Mouse (Mus musculus) Patski (cell line): ENCODE measurements around the gene Cabcoco1. TPM values are rescaled to one million over a fixed set of nuclear protein-coding genes. Genes with fewer than 3 reads are reported as not detected.
A peak's percentile ranks its signal among the peaks of the same experiment; 100 is the strongest.

Experiments
- ATAC-seq: fragments of 100-300 bp; one replicate; pipeline ENCODE4 v1.8.0; 2021
- CTCF ChIA-PET: fragments of 350-600 bp; sonication (Branson Sonifier 250); formaldehyde crosslinking; loops from one replicate; lab custom pipeline; 2022; ENCODE audit warnings: inconsistent platforms; lab: Charles Lee
- POLR2A ChIA-PET: fragments of 350-600 bp; sonication (Branson Sonifier 250); formaldehyde crosslinking; loops from one replicate; lab custom pipeline; 2022; ENCODE audit warnings: antibody characterized with exemption, inconsistent platforms; lab: Charles Lee
- DNase-seq: peaks from one replicate; pipeline ENCODE4 v3.0.0-alpha.2; 2011; ENCODE audit warnings: low read depth, low spot score
- H3K27me3 ChIP-seq: fragments of 371-371 bp; one replicate; pipeline ENCODE4 v1.5.1; 2021
- CTCF ChIP-seq: fragments of 100-300 bp; IDR thresholded peaks from one replicate; pipeline ENCODE4 v1.5.1; 2021
- in situ Hi-C: fragments of 300-500 bp; cut with MboI; formaldehyde crosslinking; loops from 3 replicates; pipeline ENCODE4 v1.11.1; 2018; ENCODE audit warnings: low pct_unique_long_range_greater_than_20kb, mixed read lengths
- polyA plus RNA-seq: library from polyadenylated mRNA; unstranded; gene quantifications from one replicate; pipeline ENCODE4 v1.2.3, GENCODE M21; 2021

Gene Cabcoco1
- polyA plus RNA-seq: not detected

DNA sequence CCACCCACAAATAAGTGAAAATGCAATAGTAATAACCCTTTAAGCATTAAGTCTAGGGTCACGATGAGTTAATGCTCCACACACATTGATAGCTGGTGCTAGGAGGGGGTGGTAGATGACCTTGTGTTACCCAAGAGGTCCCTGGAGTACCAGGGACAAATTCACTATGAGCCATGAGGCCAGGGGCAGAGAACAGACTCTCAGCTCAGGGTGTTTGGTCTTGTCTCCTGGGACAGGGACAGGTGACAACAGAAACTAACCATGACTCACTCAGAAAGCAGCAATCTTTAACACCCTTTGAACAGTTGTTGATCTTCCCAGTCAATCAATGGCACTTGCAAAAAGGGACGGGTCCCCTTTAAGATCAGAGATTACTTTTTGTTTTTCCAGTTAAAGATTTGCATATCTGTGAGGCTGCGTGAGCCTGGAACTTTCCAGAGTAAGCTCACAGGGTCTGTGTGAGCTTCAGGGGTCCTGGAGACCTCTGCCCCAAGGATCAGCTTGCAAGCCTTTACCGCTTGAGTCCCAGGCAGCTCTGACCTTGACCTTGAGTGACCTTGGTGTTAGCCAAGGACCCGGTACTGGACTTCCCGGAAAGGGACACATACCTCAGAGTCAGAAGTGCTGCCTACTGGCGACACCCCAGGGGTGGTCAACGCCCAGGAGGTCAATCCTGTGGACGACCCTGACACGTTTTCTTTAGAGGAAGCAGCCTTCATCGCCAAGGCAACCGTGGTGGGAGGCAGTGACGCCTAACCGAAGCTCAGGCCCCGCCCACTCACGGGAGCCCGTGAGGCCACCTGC, at the start of gene Cabcoco1:
TSS of gene Cabcoco1 (minus strand) at position 758 of the 804 bp plus-strand sequence.
- CTCF ChIA-PET: interaction anchor here (1.1 to 1.2 kb wide), 2 partner anchors 9 to 15 kb away, joined by 4 read pairs; no protein-coding TSS in a partner anchor
- in situ Hi-C loops: no loop called here

DNA sequence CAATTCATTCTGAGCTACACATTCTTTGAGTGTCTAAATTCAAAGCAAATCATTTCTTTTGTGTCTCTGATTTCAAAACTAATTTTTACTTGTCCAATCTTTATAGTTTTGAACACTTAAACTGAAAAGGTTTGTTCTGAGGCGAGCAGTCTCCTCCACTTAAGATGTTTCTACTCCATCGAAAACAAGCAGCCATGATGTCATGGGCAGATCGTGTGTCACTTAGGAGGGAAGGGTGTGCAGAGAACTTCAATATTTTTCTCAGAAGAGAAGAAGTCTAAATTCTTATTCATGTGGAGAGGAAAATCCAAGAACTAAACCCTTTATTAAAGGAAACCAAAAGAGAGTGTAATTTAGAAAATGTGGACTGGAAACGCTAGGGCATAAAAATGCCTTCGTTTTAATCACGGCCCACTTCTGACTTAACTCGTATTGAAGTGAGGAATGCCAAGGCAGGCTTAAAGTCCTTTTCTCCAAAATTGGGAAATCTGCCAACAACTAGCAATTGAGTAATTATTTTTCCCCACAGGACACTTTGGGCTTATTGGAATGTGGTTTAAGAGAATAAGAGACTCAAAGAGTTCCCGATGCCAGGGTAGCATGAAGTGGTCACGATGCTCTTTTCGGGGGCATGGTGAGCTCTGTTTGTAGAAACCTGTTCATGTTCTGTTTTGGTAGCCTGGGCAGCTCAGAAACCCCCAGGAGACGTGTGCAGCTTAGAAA, 48.0 kb upstream of the Cabcoco1 start:
- in situ Hi-C loops: no loop called here
- ChIA-PET POLR2A (no interaction called here), CTCF (interaction anchor here (0.7 kb wide), 1 partner anchor 18 kb away, joined by 3 read pairs; no protein-coding TSS in a partner anchor)
- DNase-seq (no peak), ATAC-seq (no peak)
- no peak for TF ChIP-seq CTCF
- H3K27me3 ChIP-seq: no peaks in the 10 kb centered on the region

More for the DNA sequence above, at the start of gene Cabcoco1:
- TF ChIP-seq CTCF: no peak
- DNase-seq (no peak), ATAC-seq (no peak)
- H3K27me3 ChIP-seq: no peaks in the 10 kb centered on the region
- POLR2A ChIA-PET: interaction anchor here (0.6 to 2.2 kb wide), 2 partner anchors 9 to 64 kb away, joined by 4 to 7 read pairs; no protein-coding TSS in a partner anchor

DNA sequence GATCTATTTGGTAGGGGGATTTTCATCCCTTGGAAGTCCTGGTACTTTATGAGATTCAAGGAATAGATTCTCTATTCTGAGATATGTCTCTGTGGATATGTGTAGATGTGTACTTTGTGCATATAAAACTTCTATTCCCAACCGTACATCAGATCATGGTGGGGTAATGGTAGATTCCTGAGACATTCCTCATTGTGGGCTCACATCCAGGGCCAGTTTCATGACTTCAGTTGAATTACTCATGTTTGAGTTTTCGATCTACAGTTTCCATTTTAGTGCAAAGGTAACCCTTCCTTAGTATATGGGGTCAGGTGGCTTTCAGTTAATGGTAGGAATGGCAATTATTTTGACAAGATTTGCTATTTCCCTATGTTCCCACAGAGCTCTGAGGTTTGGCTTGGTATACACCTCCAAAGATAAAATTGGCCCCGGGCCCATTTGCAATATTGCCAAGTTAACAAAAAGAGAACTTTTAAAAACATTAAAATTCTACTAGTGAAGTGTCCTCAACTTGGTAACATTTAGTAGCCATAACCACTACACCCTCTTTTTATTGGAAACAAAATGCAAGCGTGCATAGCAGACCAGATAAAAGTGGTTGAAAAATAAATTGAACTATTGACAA, 45.8 kb upstream of the Cabcoco1 start:
- ChIA-PET POLR2A (no interaction called here), CTCF (no interaction called here)
- no peak for ATAC-seq

DNA sequence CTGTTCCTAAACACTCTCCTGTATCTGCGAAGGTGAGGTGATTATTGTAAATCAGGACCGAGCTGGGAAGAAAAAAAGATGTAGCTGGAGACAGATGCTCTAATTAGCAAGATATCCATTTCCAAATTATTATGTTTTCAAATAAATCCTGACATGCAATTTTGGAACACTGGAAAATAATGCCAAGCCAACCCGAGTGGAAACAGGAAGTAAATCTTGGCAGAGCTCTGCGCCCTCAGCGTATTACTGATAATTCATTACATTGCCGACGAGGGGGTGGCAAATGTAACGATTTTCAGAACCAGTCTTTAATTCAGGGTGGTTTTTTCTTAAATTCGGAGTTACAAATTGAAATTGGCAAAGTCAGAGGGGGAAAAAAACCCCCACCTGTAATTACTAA, 35.6 kb upstream of the Cabcoco1 start:
- in situ Hi-C loops: no loop called here
- ATAC-seq (no peak), DNase-seq (no peak)
- no peak for TF ChIP-seq CTCF
- no peaks in the 10 kb centered on the region for H3K27me3 ChIP-seq
- POLR2A ChIA-PET: no interaction called here
- CTCF ChIA-PET: no interaction called here

More for the DNA sequence above, 45.8 kb upstream of the Cabcoco1 start:
- DNase-seq: no peak
- in situ Hi-C loops: no loop called here
- H3K27me3 ChIP-seq: no peaks in the 10 kb centered on the region
- no peak for TF ChIP-seq CTCF

DNA sequence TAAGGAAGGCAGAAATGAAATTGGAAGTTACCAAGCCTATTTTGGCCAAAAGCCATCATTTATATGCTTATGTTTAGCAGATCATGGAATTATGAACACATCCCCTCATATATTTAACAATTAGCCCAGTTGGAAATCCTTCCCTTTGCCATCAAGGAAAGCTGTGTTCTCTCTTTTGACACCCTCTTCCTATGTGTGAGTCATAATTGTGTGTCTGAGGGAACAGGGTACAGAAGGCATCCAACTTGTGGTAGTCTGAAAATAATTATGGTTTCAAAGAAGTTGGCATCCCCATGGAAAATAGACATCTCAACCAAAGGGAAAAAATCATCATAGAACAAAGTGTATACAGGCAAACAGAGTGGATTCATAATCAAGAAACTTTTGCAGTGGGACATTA, 26.5 kb upstream of the Cabcoco1 start:
- DNase-seq (no peak), ATAC-seq (no peak)
- TF ChIP-seq CTCF: no peak
- POLR2A ChIA-PET: no interaction called here
- CTCF ChIA-PET: interaction anchor here (1.1 to 1.9 kb wide), 2 partner anchors 9 to 15 kb away, joined by 3 to 9 read pairs; no protein-coding TSS in a partner anchor
- no peaks in the 10 kb centered on the region for H3K27me3 ChIP-seq
- in situ Hi-C loops: no loop called here

DNA sequence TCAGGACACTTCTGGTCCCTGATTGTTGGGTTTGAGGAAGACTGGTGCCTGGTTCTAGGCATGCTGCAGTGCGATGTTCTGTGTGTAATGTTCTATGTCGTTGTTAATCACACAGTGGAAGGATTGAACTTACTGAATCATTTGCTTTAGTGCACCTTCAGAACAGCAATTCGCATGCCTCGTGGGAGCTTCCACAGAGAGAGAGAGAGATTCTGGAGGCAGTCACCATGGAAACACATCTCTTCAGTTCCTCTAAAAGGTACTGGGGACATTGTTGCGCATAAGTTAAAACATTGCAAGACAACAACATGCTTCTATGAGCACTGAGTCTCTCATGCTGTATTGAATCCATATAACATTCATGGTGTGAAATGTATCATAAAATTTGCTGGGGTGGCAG, 20.6 kb upstream of the Cabcoco1 start:
- no peak for ATAC-seq
- ChIA-PET POLR2A (no interaction called here), CTCF (no interaction called here)

DNA sequence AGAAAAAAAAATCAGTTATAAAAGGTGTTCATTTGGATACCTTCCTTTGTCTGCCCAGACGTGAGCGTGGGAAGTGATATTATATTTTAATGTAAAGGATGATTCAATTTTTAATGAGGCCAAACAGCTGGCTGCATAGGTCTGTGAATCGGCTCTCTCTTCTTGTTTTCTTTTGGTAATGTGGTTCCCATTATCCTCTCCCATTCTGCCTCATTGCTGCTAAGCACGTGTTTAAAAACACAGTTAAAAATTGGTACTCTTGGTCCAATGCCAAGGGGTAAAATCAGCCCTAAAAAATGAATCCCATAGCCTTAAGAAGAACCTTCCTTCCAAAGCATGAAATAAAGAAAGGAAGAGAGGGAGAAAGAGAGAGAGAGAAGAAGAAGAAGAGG, 17.1 kb upstream of the Cabcoco1 start:
- POLR2A ChIA-PET: no interaction called here
- CTCF ChIA-PET: interaction anchor here (0.7 to 2.5 kb wide), 5 partner anchors 10 to 93 kb away, joined by 3 to 9 read pairs (median 3); no protein-coding TSS in a partner anchor
- ATAC-seq (no peak), DNase-seq (peak; percentile 22)
- H3K27me3 ChIP-seq: no peaks in the 10 kb centered on the region
- in situ Hi-C loops: no loop called here
- no peak for TF ChIP-seq CTCF

More for the DNA sequence above, 20.6 kb upstream of the Cabcoco1 start:
- no peak for TF ChIP-seq CTCF
- H3K27me3 ChIP-seq: no peaks in the 10 kb centered on the region
- in situ Hi-C loops: no loop called here
- no peak for DNase-seq

DNA sequence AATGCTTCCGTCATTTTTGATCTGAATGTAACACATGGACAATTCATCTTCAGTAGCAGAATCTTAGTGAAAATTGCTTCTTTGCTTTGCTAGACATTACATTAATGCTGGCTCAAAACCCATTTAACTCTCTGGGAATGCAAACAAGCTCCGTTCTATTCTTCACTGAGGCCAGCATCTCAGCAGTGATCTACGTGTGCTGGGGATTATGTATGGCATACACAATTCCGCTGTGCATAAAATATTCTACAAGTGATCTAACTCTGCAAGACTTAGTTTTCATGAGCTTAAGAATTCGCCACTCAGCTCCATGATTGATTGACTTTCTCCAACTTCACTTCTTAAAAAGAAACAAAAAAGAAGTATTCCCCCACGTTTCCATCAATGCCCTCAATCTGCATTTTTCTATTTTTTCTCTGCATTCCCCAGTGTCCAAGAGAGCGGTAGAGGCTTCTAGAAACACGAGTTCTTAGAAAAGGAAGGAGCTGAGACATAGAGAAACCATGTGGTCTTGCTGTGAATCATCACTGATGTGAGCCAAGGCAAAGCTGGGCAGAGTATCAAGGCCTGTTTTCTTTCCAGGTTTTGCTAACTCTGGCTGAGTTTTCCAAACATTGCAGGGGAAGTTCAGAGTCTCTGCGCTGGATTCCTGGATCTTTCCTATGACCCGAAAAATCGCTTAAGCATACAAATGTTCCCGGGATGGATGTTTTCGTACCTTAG, 16.6 kb upstream of the Cabcoco1 start:
- ChIA-PET POLR2A (interaction anchor here (0.8 kb wide), 1 partner anchor 96 kb away, joined by 3 read pairs; no protein-coding TSS in a partner anchor), CTCF (interaction anchor here (0.7 to 2.5 kb wide), 5 partner anchors 11 to 93 kb away, joined by 3 to 9 read pairs (median 3); no protein-coding TSS in a partner anchor)
- H3K27me3 ChIP-seq: no peaks in the 10 kb centered on the region
- in situ Hi-C loops: no loop called here
- ATAC-seq: peak; percentile 71
- TF ChIP-seq CTCF: no peak
- peak; percentile 73 for DNase-seq

DNA sequence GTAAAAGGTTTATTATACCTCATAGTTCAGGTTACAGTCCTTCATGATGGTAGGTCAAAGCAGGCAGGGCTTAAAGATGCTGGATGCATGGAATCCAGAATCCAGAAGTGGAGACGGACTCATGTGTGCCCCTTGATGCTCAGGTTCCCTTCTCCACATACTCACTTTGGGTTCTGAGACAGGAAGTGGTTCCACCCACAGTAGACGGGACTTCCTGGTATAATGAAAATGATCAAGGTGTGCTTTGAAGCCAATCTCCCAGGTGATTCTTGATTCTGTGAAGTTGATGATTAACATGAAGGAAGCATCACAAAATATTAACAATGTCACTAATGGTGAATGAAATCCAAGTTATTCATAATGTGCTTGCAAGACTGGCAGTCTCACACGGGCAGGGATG, 12.0 kb upstream of the Cabcoco1 start:
- DNase-seq (no peak), ATAC-seq (no peak)
- ChIA-PET CTCF (no interaction called here), POLR2A (no interaction called here)
- H3K27me3 ChIP-seq: no peaks in the 10 kb centered on the region
- in situ Hi-C loops: no loop called here
- no peak for TF ChIP-seq CTCF

DNA sequence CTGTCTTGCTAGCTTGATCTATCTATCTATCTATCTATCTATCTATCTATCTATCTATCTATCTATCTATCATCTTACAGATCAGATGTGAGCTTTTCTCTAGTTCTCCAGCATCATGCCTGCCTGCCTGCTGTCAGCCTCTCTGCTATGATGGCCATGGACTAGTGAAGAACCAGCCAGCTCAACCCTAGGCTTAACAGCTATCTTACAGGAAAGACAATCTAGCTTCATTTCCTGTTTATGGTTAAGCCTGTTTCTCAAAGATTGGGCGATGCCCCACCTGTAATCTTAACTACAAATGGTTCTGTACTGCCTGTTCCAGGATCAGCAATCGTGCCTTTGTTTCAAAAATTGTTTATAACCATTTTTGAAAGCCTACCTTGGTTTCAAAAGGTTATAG, 10.9 kb upstream of the Cabcoco1 start:
- no peak for TF ChIP-seq CTCF
- in situ Hi-C loops: no loop called here
- H3K27me3 ChIP-seq: no peaks in the 10 kb centered on the region
- DNase-seq (no peak), ATAC-seq (no peak)
- ChIA-PET POLR2A (no interaction called here), CTCF (interaction anchor here (1.2 kb wide), 1 partner anchor 182 kb away, joined by 3 read pairs; no protein-coding TSS in a partner anchor)
